Mouse (Mus musculus): ENCODE measurements around the gene Bean1.
"Not testable (repeated sequence)": the region's sequence is repeated elsewhere in the genome, so short reads cannot be mapped to it uniquely, and the experiment has no call there.

Bean1 gene

DNA sequence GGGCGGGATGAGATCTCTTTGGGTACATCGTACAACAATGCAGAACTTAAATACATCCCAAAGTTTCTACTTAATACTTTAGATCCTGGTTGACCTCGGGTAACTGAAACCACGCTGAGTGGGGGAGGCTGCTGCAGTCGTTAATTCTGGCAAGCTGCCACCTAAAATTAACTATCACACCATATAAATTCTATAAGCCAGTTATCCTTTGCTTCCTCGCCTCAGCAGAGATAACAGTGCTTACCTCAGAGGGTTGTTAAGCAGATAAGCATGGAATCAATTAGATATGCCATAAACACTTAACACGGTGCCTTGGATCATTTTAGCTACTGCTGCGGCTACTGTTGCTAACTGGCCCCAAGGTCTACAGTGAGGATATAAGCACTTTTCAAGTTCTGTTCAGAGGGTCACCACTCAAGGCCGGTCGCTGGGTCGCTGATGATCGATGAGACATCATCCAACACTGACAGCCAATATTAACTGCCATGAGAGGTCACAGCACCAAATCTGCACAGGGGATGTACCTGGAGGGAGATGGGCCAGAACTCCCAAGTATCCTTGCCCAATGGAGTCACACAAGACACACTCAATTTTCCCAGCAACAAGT lies 71.9 kb downstream of the Bean1 start:
- DNase-seq (ENCODE audit: low spot score), result no peak

- DNase-seq (ENCODE audit: low spot score), result no peak
Measured at GRCm38 (mm10) chr8:104246621-104247020, 76.4 kb downstream of the Bean1 start.

- DNase-seq (ENCODE audit: low spot score), result no peak
Measured at GRCm38 (mm10) chr8:104247054-104247907, 77.0 kb downstream of the Bean1 start.

- DNase-seq (ENCODE audit: low spot score), result no peak
Measured at GRCm38 (mm10) chr8:104247908-104248275, 77.7 kb downstream of the Bean1 start.

GRCm38 (mm10) chr8:104248276-104248675 lies 78.0 kb downstream of the Bean1 start, which contains the start of gene Tk2:
Gene Tk2 (minus strand): TSS chr8:104248558.
- peak; percentile 40 for DNase-seq (ENCODE audit: low spot score)

DNA sequence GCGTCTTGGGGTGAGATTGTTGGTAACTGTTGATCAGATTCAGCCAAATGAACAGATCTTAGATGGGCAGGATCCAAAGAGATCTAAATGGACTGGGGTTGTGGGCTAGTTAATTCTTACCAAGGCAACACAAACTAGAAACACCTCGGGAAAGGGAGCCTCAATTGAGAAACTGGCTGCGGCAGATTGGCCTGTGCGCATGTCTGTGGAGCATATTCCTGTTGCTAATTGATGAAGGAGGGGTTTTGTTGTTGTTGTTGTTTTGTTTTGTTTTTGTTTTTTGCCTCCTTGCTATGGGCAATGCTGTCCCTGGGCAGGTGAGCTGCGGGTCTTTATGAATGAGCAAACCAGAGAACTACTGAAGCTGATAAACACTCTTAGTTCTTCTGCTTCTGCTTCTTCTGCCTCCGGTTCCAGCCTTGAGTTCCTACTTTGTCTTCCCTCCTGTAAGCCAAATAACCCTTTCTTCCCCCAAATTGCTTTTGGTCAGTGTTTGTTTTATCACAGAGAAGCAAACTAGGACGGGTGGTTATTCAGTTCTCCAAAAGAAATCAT lies 79.3 kb downstream of the Bean1 start:
- DNase-seq (ENCODE audit: low spot score), result no peak

DNA sequence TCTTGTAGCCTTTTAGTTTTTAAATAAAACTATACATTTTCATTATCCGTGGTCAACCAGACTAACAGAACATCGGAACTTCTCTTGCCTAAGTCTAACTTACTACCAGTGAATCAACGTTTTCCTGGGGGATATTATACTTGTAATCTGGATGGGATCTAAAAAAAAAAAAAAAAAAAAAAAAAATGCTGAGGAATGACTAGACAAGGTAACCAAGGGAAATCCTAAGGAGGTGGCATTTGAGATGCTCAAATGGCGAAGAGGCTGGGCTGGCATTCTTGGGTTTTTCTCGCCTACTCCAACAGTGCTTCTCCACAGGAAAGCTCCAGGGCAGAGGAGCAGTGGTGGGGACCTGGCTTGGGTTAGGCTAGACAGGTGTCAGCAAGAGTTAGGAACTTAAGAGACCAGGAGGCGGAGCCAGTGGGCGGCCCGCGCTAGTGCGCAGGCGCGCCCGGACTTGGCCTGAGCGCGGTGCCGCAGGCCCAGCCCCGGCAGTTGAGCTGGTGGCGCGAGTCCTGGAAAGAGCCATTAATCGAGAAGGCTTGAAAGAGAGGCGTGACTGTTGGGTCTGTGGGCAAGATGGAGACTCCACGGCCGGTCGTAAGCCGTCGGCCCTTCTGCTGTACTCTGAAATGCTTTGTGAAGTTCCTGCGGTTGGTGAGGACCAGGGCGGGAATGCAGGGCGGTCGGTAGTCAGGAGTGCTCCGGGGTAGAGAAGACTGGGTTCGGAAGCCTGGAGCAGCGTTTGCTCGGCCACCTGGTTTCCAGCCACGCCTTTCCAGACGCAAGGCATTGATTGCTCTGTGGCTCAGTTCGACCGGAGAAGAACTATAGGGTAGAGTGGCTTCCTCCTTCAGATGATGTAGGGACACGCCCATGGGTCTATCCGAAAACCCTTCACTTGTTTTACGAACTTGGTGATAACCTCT lies 80.5 kb downstream of the Bean1 start, which contains the start of gene Cklf:
Cklf (plus strand) TSS at position 423 of the 929 bp plus-strand sequence.
- DNase-seq (ENCODE audit: low spot score), result peak; percentile 63

GRCm38 (mm10) chr8:104251461-104251860 lies 81.2 kb downstream of the Bean1 start:
- DNase-seq (ENCODE audit: low spot score), result no peak

DNA sequence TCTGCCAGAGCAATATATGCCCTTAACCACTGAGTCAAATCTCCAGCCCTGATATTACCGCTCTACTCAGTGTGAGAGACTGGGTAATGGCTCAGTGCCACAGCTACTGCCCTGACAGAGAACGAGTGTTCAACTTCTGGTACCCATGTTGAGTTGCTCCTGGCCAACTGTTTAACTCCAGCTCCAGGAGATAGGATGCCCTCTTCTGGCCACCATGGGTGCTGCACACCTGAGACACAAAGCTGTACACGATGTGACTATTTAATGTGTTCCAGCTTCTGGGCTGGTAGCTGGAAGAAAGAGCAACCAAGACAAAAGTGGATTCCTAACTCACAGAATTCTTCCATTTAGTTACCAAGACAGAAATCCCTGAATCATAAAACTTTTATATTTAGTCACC lies 82.8 kb downstream of the Bean1 start:
- DNase-seq (ENCODE audit: low spot score), result no peak

GRCm38 (mm10) chr8:104261802-104262201 lies 91.6 kb downstream of the Bean1 start:
- DNase-seq (ENCODE audit: low spot score), result not testable (repeated sequence)

DNA sequence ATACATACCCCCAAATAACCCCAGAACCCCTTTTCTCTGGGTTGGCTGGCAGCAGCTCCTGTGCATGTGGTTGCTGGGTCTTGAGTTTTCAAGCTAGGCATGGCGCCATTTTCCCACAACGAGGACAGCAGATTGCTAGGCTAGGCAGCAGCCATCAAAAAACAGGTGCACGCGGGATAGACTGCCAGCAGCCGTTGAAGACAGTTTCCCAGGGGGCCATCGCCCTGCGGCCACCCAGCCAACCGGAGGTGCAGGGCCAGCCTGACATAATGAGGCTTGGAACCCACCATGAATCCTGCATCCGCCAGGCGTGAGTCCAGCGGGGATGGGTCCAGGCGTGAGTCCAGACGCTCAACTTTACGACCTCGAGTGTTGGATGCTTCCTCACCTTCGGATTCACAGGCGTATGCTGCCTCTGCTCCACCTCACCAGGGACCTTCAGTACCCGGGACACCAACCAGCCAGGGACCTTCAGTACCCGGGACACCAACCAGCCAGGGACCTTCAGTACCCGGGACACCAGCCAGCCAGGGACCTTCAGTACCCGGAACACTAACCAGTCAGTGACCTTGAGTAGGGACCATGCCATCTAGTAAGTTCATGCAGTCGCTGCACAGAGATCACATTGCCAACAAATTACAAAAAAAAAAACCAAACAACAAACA lies 94.2 kb downstream of the Bean1 start:
- not testable (repeated sequence) for DNase-seq (ENCODE audit: low spot score)

DNA sequence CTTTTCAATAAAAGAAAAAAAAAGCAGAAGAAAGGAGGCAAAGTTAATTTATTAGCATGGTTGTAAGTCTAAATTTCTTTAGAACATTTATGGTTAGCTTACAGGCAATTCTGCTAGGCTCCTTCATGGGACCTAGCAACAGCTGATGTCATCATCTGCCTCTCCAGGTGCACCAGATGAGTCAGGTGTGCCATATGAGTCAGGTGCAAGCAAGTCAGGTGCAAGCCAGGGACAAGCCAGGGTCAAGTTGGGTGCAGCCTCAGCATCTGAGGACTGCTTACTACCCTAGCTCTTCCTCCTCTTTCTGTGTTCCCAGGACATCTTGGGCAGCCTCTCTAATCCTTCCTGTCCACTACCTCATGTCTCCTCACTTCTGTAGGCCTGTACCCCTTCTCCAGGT lies 98.1 kb downstream of the Bean1 start:
- no peak for DNase-seq (ENCODE audit: low spot score)

Measured in ovary, postnatal 10 days (tissue).